Mouse (Mus musculus) hindbrain, embryonic 14.5 days (tissue): ENCODE measurements at regions not wholly inside any gene's neighbourhood (a gene's known extent, or its start where the extent isn't known, plus 50 kb on each side); places are given as distances from the start of the nearest gene placed in this dataset.

Source experiments
- ATAC-seq: fragments of 200-750 bp; cut with Nextera tagmentation; 2 replicates; pipeline ENCODE4 v1.8.0; 2017; ENCODE audit warnings: moderate number of reproducible peaks, mild to moderate bottlenecking, moderate TSS enrichment, moderate library complexity; ENCODE audit not compliant: low FRiP score
- DNase-seq: peaks from one replicate; pipeline ENCODE4 v3.0.0-alpha.2; 2015; ENCODE audit warnings: low spot score
- H3K27ac ChIP-seq: fragments of 300-500 bp; sonication (generic); 2 replicates; pipeline ENCODE4 v1.5.1; 2014; ENCODE audit warnings: mild to moderate bottlenecking, moderate library complexity
- H3K27me3 ChIP-seq: fragments of 300-500 bp; sonication (generic); 2 replicates; pipeline ENCODE4 v1.6.1; 2014; ENCODE audit warnings: mild to moderate bottlenecking, low read length, mixed read lengths; ENCODE audit not compliant: control insufficient read depth, insufficient read depth
- H3K36me3 ChIP-seq: fragments of 300-500 bp; sonication (generic); replicated peaks from 2 replicates; pipeline ENCODE4 v1.6.1; 2014; ENCODE audit not compliant: control insufficient read depth, insufficient read depth
- H3K4me1 ChIP-seq: fragments of 300-500 bp; sonication (generic); replicated peaks from 2 replicates; pipeline ENCODE4 v1.6.1; 2014; ENCODE audit warnings: antibody characterized with exemption, low read length, mixed read lengths; ENCODE audit not compliant: control insufficient read depth, insufficient read depth
- H3K4me2 ChIP-seq: fragments of 300-500 bp; sonication (generic); replicated peaks from 2 replicates; pipeline ENCODE4 v1.6.1; 2014; ENCODE audit warnings: mild to moderate bottlenecking, moderate library complexity
- H3K4me3 ChIP-seq: fragments of 300-500 bp; sonication (generic); replicated peaks from 2 replicates; pipeline ENCODE4 v1.5.1; 2014; ENCODE audit warnings: mild to moderate bottlenecking, low read length
- H3K9ac ChIP-seq: fragments of 300-500 bp; sonication (generic); 2 replicates; pipeline ENCODE4 v1.6.1; 2014
- H3K9me3 ChIP-seq: fragments of 300-500 bp; sonication (generic); 2 replicates; pipeline ENCODE4 v1.6.1; 2016; ENCODE audit warnings: low read length; ENCODE audit not compliant: control insufficient read depth
- WGBS: fragments of 180-500 bp; shearing (Covaris S2); extraction: QIAGEN DNeasy Blood & Tissue Kit; methylation state at CpG from one replicate; pipeline ENCODE4 v1.1.7; 2014; 5-methylcytosine and 5-hydroxymethylcytosine counted together

- Histone ChIP-seq H3K36me3 (no peaks in the 10 kb centered on the region), H3K4me3 (no peak overlapping the region), H3K27me3 (no peaks in the 10 kb centered on the region), H3K4me2 (no peak overlapping the region), H3K4me1 (peaks cover 12% of the 10 kb centered on the region), H3K9me3 (no peaks in the 10 kb centered on the region), H3K9ac (no peak overlapping the region), H3K27ac (no peak overlapping the region)
- ATAC-seq (no peak), DNase-seq (no peak)
- 77% methylated on average over 5 of the region's 5 CpGs for WGBS
Observed at GRCm38 (mm10) chr16:30818541-30819120, 219.1 kb downstream of the Fam43a start.

GRCm38 (mm10) chr16:30819342-30819741 lies 219.8 kb downstream of the Fam43a start:
- Histone ChIP-seq H3K4me2 (no peak overlapping the region), H3K4me1 (peaks cover 12% of the 10 kb centered on the region), H3K4me3 (no peak overlapping the region), H3K27me3 (no peaks in the 10 kb centered on the region), H3K9me3 (no peaks in the 10 kb centered on the region), H3K36me3 (no peaks in the 10 kb centered on the region), H3K27ac (no peak overlapping the region), H3K9ac (no peak overlapping the region)
- WGBS = 91% methylated on average over 4 of the region's 4 CpGs
- ATAC-seq (no peak), DNase-seq (no peak)

GRCm38 (mm10) chr16:30820234-30820633 lies 220.7 kb downstream of the Fam43a start:
- Histone ChIP-seq H3K9me3 (no peaks in the 10 kb centered on the region), H3K9ac (no peak overlapping the region), H3K36me3 (no peaks in the 10 kb centered on the region), H3K4me3 (no peak overlapping the region), H3K27ac (no peak overlapping the region), H3K27me3 (no peaks in the 10 kb centered on the region), H3K4me2 (no peak overlapping the region), H3K4me1 (peaks cover 12% of the 10 kb centered on the region)
- no peak for DNase-seq
- ATAC-seq = no peak
- 80% methylated on average over 2 of the region's 3 CpGs for WGBS

GRCm38 (mm10) chr16:30820761-30821160 lies 221.2 kb downstream of the Fam43a start:
- WGBS = 72% methylated on average over 4 of the region's 4 CpGs
- no peaks in the 10 kb centered on the region for H3K36me3 ChIP-seq
- no peak overlapping the region for H3K9ac ChIP-seq
- H3K9me3 ChIP-seq = no peaks in the 10 kb centered on the region
- DNase-seq = no peak
- H3K4me3 ChIP-seq = no peak overlapping the region
- H3K27ac ChIP-seq = 0 out of 2 replicates have a peak overlapping the region, but pooled peaks have one; percentile 2
- no peak overlapping the region; the same call in 1 of the 2 replicates for H3K4me2 ChIP-seq
- peaks cover 12% of the 10 kb centered on the region for H3K4me1 ChIP-seq
- H3K27me3 ChIP-seq = no peaks in the 10 kb centered on the region
- no peak for ATAC-seq

- peaks cover 12% of the 10 kb centered on the region for H3K4me1 ChIP-seq
- H3K4me3 ChIP-seq = no peak overlapping the region
- H3K9ac ChIP-seq = no peak overlapping the region; the same call in 1 of the 2 replicates
- 0 out of 2 replicates have a peak overlapping the region, but pooled peaks have one; percentile 48 for H3K27ac ChIP-seq
- WGBS = 8% methylated on average over 17 of the region's 17 CpGs
- H3K36me3 ChIP-seq = no peaks in the 10 kb centered on the region
- peak; percentile 79 for ATAC-seq
- peak; percentile 65 for DNase-seq
- H3K9me3 ChIP-seq = no peaks in the 10 kb centered on the region
- peak overlapping the region; percentile 30 for H3K4me2 ChIP-seq
- H3K27me3 ChIP-seq = no peaks in the 10 kb centered on the region
Observed at GRCm38 (mm10) chr16:30821191-30821910, 221.8 kb downstream of the Fam43a start.

GRCm38 (mm10) chr16:30821911-30822578 lies 222.5 kb downstream of the Fam43a start:
- H3K9ac ChIP-seq = no peak overlapping the region; the same call in 1 of the 2 replicates
- ATAC-seq (no peak), DNase-seq (peak; percentile 26)
- peak overlapping the region; percentile 48; the same call in 1 of the 2 replicates for H3K27ac ChIP-seq
- peak overlapping the region; percentile 30 for H3K4me2 ChIP-seq
- H3K4me1 ChIP-seq = peaks cover 12% of the 10 kb centered on the region
- H3K9me3 ChIP-seq = no peaks in the 10 kb centered on the region
- 59% methylated on average over 13 of the region's 13 CpGs for WGBS
- no peaks in the 10 kb centered on the region for H3K27me3 ChIP-seq
- H3K36me3 ChIP-seq = no peaks in the 10 kb centered on the region
- H3K4me3 ChIP-seq = no peak overlapping the region

GRCm38 (mm10) chr16:30826128-30826527 lies 226.6 kb downstream of the Fam43a start:
- no peak for DNase-seq
- Histone ChIP-seq H3K4me3 (no peak overlapping the region), H3K9ac (no peak overlapping the region), H3K27me3 (no peaks in the 10 kb centered on the region), H3K9me3 (no peaks in the 10 kb centered on the region), H3K4me2 (no peak overlapping the region), H3K36me3 (no peaks in the 10 kb centered on the region), H3K4me1 (peaks cover 11% of the 10 kb centered on the region), H3K27ac (no peak overlapping the region)
- no peak for ATAC-seq
- WGBS = 64% methylated on average over 3 of the region's 3 CpGs

GRCm38 (mm10) chr16:30827901-30828608 lies 228.5 kb downstream of the Fam43a start:
- ATAC-seq = no peak
- Histone ChIP-seq H3K27ac (no peak overlapping the region), H3K27me3 (no peaks in the 10 kb centered on the region), H3K9ac (no peak overlapping the region), H3K4me3 (no peak overlapping the region), H3K36me3 (no peaks in the 10 kb centered on the region), H3K4me2 (no peak overlapping the region), H3K4me1 (no peaks in the 10 kb centered on the region), H3K9me3 (0 out of 2 replicates have a peak, but pooled peaks cover 3% of the 10 kb centered on the region)
- DNase-seq = no peak
- WGBS = 89% methylated on average over 9 of the region's 9 CpGs

- Histone ChIP-seq H3K27ac (no peak overlapping the region), H3K4me1 (no peaks in the 10 kb centered on the region), H3K4me2 (no peak overlapping the region), H3K9ac (no peak overlapping the region), H3K36me3 (no peaks in the 10 kb centered on the region), H3K9me3 (0 out of 2 replicates have a peak, but pooled peaks cover 3% of the 10 kb centered on the region), H3K27me3 (no peaks in the 10 kb centered on the region), H3K4me3 (no peak overlapping the region)
- DNase-seq (no peak), ATAC-seq (no peak)
- 68% methylated on average over 3 of the region's 3 CpGs for WGBS
Observed at GRCm38 (mm10) chr16:30834561-30834960, 235.0 kb downstream of the Fam43a start.
